In genomic region chr11:49612154-49612553, GRCm38 (mm10) we compare ENCODE assay signal across 29 mouse cellular contexts. TPM values are rescaled to one million over a fixed set of nuclear protein-coding genes. Genes with fewer than 3 reads are reported as not detected.
DNase-seq lines count a peak whose midpoint lies in the region; ATAC-seq lines count a peak whose summit lies in the region.
"Had no signal": no experiment of that assay in that cellular context is flagged by ENCODE, and none has a peak within 500 bp of the region (broad histone marks: within the 10 kb centered on the region; RNA-seq: fewer than 3 reads in every experiment).

No protein-coding gene starts in this region.

- no peaks in the 10 kb centered on the region for H3K27me3 ChIP-seq in heart, embryonic 14.5 days (ENCODE audit: control insufficient read depth, insufficient read depth, low read length)
- peaks cover 14% of the 10 kb centered on the region for H3K27me3 ChIP-seq in heart, embryonic 11.5 days (ENCODE audit: control insufficient read depth, insufficient read depth, low read length)
- peaks cover 24% of the 10 kb centered on the region for H3K27me3 ChIP-seq in limb, embryonic 11.5 days (ENCODE audit: control insufficient read depth, insufficient read depth, low read length)
- H3K27me3 ChIP-seq in limb, embryonic 10.5 days (ENCODE audit: low read depth, poor library complexity, severe bottlenecking): peaks cover 83% of the 10 kb centered on the region

- no peak overlapping the region for H3K27ac ChIP-seq in heart, embryonic 14.5 days (replicated peaks in 1 of 2; ENCODE audit: control insufficient read depth in 1 of 2, insufficient read depth in 1 of 2, low read depth in 2 of 2, low read length in 2 of 2)
- H3K27ac ChIP-seq in heart, embryonic 11.5 days (ENCODE audit: low read depth, low read length): no peak overlapping the region
- no peak overlapping the region for H3K27ac ChIP-seq in limb, embryonic 11.5 days (replicated peaks; ENCODE audit: low read depth, low read length)
- no peak overlapping the region for H3K27ac ChIP-seq in limb, embryonic 10.5 days
- H3K27ac ChIP-seq: forebrain, embryonic 10.5 days; forebrain, embryonic 15.5 days; hindbrain, embryonic 14.5 days; hindbrain, postnatal 0 days had no signal

- peak overlapping the region; percentile 76; the same call in 1 of the 2 replicates for H3K4me2 ChIP-seq in heart, embryonic 14.5 days (ENCODE audit: low read length)
- no peak overlapping the region for H3K4me2 ChIP-seq in heart, embryonic 11.5 days
- no peak overlapping the region for H3K4me2 ChIP-seq in limb, embryonic 11.5 days (ENCODE audit: low read depth, severe bottlenecking)
- H3K4me2 ChIP-seq: forebrain, embryonic 15.5 days; hindbrain, embryonic 14.5 days had no signal

- no peak overlapping the region for H3K4me3 ChIP-seq in heart, embryonic 14.5 days (ENCODE audit: control insufficient read depth in 1 of 2, insufficient read depth in 1 of 2, low read depth in 1 of 2, low read length in 2 of 2)
- no peak overlapping the region for H3K4me3 ChIP-seq in heart, embryonic 11.5 days (ENCODE audit: low read depth, low read length)
- no peak overlapping the region for H3K4me3 ChIP-seq in limb, embryonic 11.5 days (ENCODE audit: low read depth, low read length)
- H3K4me3 ChIP-seq in limb, embryonic 10.5 days: no peak overlapping the region
- H3K4me3 ChIP-seq: forebrain, embryonic 10.5 days; forebrain, embryonic 15.5 days had no signal

- H3K4me1 ChIP-seq in heart, embryonic 14.5 days (ENCODE audit: control insufficient read depth in 2 of 2, insufficient read depth in 2 of 2, low read length in 2 of 2): peaks cover 18 to 28% of the 10 kb centered on the region in 2 experiments
- no peaks in the 10 kb centered on the region for H3K4me1 ChIP-seq in heart, embryonic 11.5 days (ENCODE audit: control insufficient read depth, insufficient read depth, low read length)
- no peaks in the 10 kb centered on the region for H3K4me1 ChIP-seq in limb, embryonic 11.5 days (ENCODE audit: control insufficient read depth, insufficient read depth, low read length)
- peaks cover 10% of the 10 kb centered on the region for H3K4me1 ChIP-seq in limb, embryonic 10.5 days

- WGBS in heart, embryonic 14.5 days: 12% methylated on average over 3 of the region's 3 CpGs
- 20% methylated on average over 3 of the region's 3 CpGs for WGBS in heart, embryonic 11.5 days (ENCODE audit: insufficient replicate concordance)
- 45% methylated on average over 3 of the region's 3 CpGs for WGBS in limb, embryonic 11.5 days
- WGBS in limb, embryonic 10.5 days: 60% methylated on average over 3 of the region's 3 CpGs

- DNase-seq in heart, adult 11 months: peak; percentile 83
- no peak for DNase-seq in heart, postnatal 10 days
- DNase-seq in limb, embryonic 11.5 days (ENCODE audit: low spot score): peak; percentile 19
- no peak for DNase-seq in limb, embryonic 10.5 days (ENCODE audit: low spot score)
- DNase-seq: adrenal gland, adult 2 months; adrenal gland, postnatal 25 days; cerebellum, adult 18-20 months; cerebellum, adult 9-10 months; cerebellum, postnatal 14 days; gastrocnemius, postnatal 25 days; heart, postnatal 4 days; kidney, adult 18-20 months had no signal

- H3K36me3 ChIP-seq in heart, embryonic 14.5 days (ENCODE audit: control insufficient read depth, insufficient read depth, low read length): no peaks in the 10 kb centered on the region
- H3K36me3 ChIP-seq in heart, embryonic 11.5 days (ENCODE audit: control insufficient read depth, insufficient read depth, low read length): no peaks in the 10 kb centered on the region
- no peaks in the 10 kb centered on the region for H3K36me3 ChIP-seq in limb, embryonic 11.5 days (ENCODE audit: control insufficient read depth, insufficient read depth, low read length)
- no peaks in the 10 kb centered on the region for H3K36me3 ChIP-seq in limb, embryonic 10.5 days
- H3K36me3 ChIP-seq: forebrain, embryonic 10.5 days; forebrain, embryonic 15.5 days had no signal

- no peaks in the 10 kb centered on the region for H3K9me3 ChIP-seq in heart, embryonic 14.5 days (ENCODE audit: control insufficient read depth, low read length)
- no peaks in the 10 kb centered on the region for H3K9me3 ChIP-seq in heart, embryonic 11.5 days (replicated peaks; ENCODE audit: control insufficient read depth, low read length)
- H3K9me3 ChIP-seq in limb, embryonic 11.5 days (ENCODE audit: control insufficient read depth, low read length): no peaks in the 10 kb centered on the region
- no peaks in the 10 kb centered on the region for H3K9me3 ChIP-seq in limb, embryonic 10.5 days (replicated peaks)
- H3K9me3 ChIP-seq: forebrain, embryonic 10.5 days; forebrain, embryonic 15.5 days had no signal

- no peak for ATAC-seq in heart, embryonic 14.5 days (ENCODE audit: insufficient number of reproducible peaks, insufficient read depth, low FRiP score, low read depth)
- no peak for ATAC-seq in heart, embryonic 11.5 days (replicated peaks; ENCODE audit: insufficient number of reproducible peaks, low FRiP score, low TSS enrichment)
- ATAC-seq in limb, embryonic 11.5 days (ENCODE audit: insufficient number of reproducible peaks, low FRiP score, low TSS enrichment, low read depth): no peak
- ATAC-seq: CD4-positive, CD25-positive, alpha-beta regulatory T cell, adult 4 months; forebrain, embryonic 15.5 days; hindbrain, postnatal 0 days; inflammation-experienced regulatory T-cells, adult 6 months; intestine, embryonic 16.5 days had no signal

- intact Hi-C loops in heart, postnatal 10 days (cut with DNase I): no loop called here

- no peak overlapping the region for H3K9ac ChIP-seq in heart, embryonic 14.5 days (ENCODE audit: low read length)
- H3K9ac ChIP-seq in heart, embryonic 11.5 days (ENCODE audit: low read depth, low read length): no peak overlapping the region
- no peak overlapping the region for H3K9ac ChIP-seq in limb, embryonic 11.5 days (ENCODE audit: low read length)
- H3K9ac ChIP-seq: forebrain, embryonic 15.5 days; hindbrain, embryonic 14.5 days had no signal

RNA-seq across cellular contexts. Expression of gene Flt4, which starts 3.1 kb away (rescaled TPM):
- total RNA-seq in heart, postnatal 10 days (2021): 10 to 100 TPM; 14.5 to 14.9 TPM
- 9.3 and 10.0 TPM in 2 replicates for polyA plus RNA-seq in heart, embryonic 14.5 days (2014; fragmentation: Nextera tagmentation; extraction: Ambion mirVana)
- 6.3 and 7.6 TPM in 2 replicates for polyA plus RNA-seq in heart, embryonic 11.5 days (2014; fragmentation: Nextera tagmentation; extraction: Ambion mirVana)
- polyA plus RNA-seq in limb, embryonic 11.5 days (2014; fragmentation: Nextera tagmentation; extraction: Ambion mirVana): 4.5 and 5.8 TPM in 2 replicates
- polyA plus RNA-seq in limb, embryonic 10.5 days (2016; fragmentation: Nextera tagmentation; extraction: Ambion mirVana): 6.4 and 6.6 TPM in 2 replicates
- polyA plus RNA-seq: CD4-positive, CD25-positive, alpha-beta regulatory T cell, adult 4 months; inflammation-experienced regulatory T-cells, adult 6 months had no signal

RNA-seq across cellular contexts. Expression of gene Scgb3a1, which starts 51.3 kb away (rescaled TPM):
- 10 to 100 TPM in 1 of 2 experiments, not detected in 1; 15.7 TPM for total RNA-seq in heart, postnatal 10 days (2021)
- 0.78 and 1.1 TPM in 2 replicates for polyA plus RNA-seq in heart, embryonic 14.5 days (2014; fragmentation: Nextera tagmentation; extraction: Ambion mirVana)
- polyA plus RNA-seq in heart, embryonic 11.5 days (2014; fragmentation: Nextera tagmentation; extraction: Ambion mirVana): 0.86 and 1.1 TPM in 2 replicates
- not detected in 2 replicates for polyA plus RNA-seq in limb, embryonic 11.5 days (2014; fragmentation: Nextera tagmentation; extraction: Ambion mirVana)
- not detected in 2 replicates for polyA plus RNA-seq in limb, embryonic 10.5 days (2016; fragmentation: Nextera tagmentation; extraction: Ambion mirVana)
- total RNA-seq: adrenal gland, adult 2 months; adrenal gland, postnatal 25 days; gastrocnemius, adult 8-10 months; gastrocnemius, postnatal 25 days; heart, postnatal 4 days; hindbrain, postnatal 0 days; MEL had no signal
- polyA plus RNA-seq: adrenal gland, adult 2 months; C2C12; embryonic facial prominence, embryonic 11.5 days; embryonic facial prominence, embryonic 14.5 days; forebrain, embryonic 10.5 days; forebrain, embryonic 15.5 days; gonadal fat pad, adult 2 months; hindbrain, embryonic 11.5 days; hindbrain, embryonic 14.5 days; inflammation-experienced regulatory T-cells, adult 6 months; intestine, embryonic 16.5 days had no signal

RNA-seq across cellular contexts. Expression of gene Olfr1380, which starts 55.5 kb away (rescaled TPM):
- total RNA-seq in heart, postnatal 10 days (2021): not detected
- not detected in 2 replicates for polyA plus RNA-seq in heart, embryonic 14.5 days (2014; fragmentation: Nextera tagmentation; extraction: Ambion mirVana)
- polyA plus RNA-seq in heart, embryonic 11.5 days (2014; fragmentation: Nextera tagmentation; extraction: Ambion mirVana): not detected in 2 replicates
- polyA plus RNA-seq in limb, embryonic 11.5 days (2014; fragmentation: Nextera tagmentation; extraction: Ambion mirVana): not detected in 2 replicates
- polyA plus RNA-seq in limb, embryonic 10.5 days (2016; fragmentation: Nextera tagmentation; extraction: Ambion mirVana): not detected in 2 replicates
- total RNA-seq: adrenal gland, adult 2 months; adrenal gland, postnatal 25 days; gastrocnemius, adult 8-10 months; gastrocnemius, postnatal 25 days; heart, postnatal 4 days; hindbrain, postnatal 0 days; MEL had no signal
- polyA plus RNA-seq: adrenal gland, adult 2 months; C2C12; CD4-positive, CD25-positive, alpha-beta regulatory T cell, adult 4 months; embryonic facial prominence, embryonic 11.5 days; embryonic facial prominence, embryonic 14.5 days; forebrain, embryonic 10.5 days; forebrain, embryonic 15.5 days; gonadal fat pad, adult 2 months; heart, postnatal 0 days; hindbrain, embryonic 11.5 days; hindbrain, embryonic 14.5 days; hindbrain, postnatal 0 days; inflammation-experienced regulatory T-cells, adult 6 months; intestine, embryonic 16.5 days had no signal

Comparison
In these comparisons a context has a peak if more than half of its experiments do, and no peak if none do; other contexts are left out.
1. DNase-seq: peak in heart, adult 11 months (single experiment) and limb, embryonic 11.5 days (single experiment); none in heart, postnatal 10 days (0 of 2) and limb, embryonic 10.5 days (single experiment).